Mouse (Mus musculus) heart, postnatal 0 days (tissue): ENCODE data around the gene Mreg.

Experiments
- CTCF ChIP-seq: IDR thresholded peaks from 2 replicates; pipeline ENCODE4 v1.5.1; 2016; ENCODE audit warnings: antibody characterized with exemption, control low read depth, low read depth
- EP300 ChIP-seq: IDR thresholded peaks from 2 replicates; pipeline ENCODE4 v1.6.1; 2016; ENCODE audit warnings: antibody characterized with exemption, low read depth

DNA sequence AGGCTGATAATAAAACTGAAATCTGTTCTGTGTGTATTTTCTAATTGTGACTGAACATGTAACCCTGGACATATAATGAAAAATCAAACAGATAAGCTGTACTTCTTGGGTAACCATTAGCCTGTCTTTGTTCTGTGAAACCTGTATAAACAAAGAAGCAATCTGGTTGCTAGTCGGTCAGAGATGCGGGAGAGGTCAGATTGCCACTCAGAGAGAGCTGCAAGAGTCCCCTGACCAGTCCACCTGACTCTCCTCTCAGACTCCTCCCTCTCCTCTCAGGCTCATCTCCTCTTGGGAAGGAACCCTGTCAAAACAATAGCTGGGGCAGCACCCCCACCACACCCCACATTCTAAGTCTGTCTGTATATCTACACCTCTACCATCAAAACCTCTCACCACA is 7.0 kb upstream of the Mreg start:
- no peak for TF ChIP-seq CTCF
- no peak for TF ChIP-seq EP300
